Mouse (Mus musculus) kidney, embryonic 14.5 days (tissue): ENCODE results near the gene Rgr. TPM values are rescaled to one million over a fixed set of nuclear protein-coding genes. Genes with fewer than 3 reads are reported as not detected.
"Not testable (repeated sequence)": the region's sequence is repeated elsewhere in the genome, so short reads cannot be mapped to it uniquely, and the experiment has no call there.

Source experiments
- ATAC-seq: fragments of 200-750 bp; cut with Nextera tagmentation; 2 replicates; pipeline ENCODE4 v1.8.0; 2017; ENCODE audit warnings: moderate number of reproducible peaks, mild to moderate bottlenecking, moderate TSS enrichment, moderate library complexity; ENCODE audit not compliant: low FRiP score, low TSS enrichment
- H3K27ac ChIP-seq: fragments of 300-500 bp; sonication (generic); 2 replicates; pipeline ENCODE4 v1.5.1; 2014; ENCODE audit warnings: low read depth, mild to moderate bottlenecking, low read length, moderate library complexity, mixed read lengths
- H3K27me3 ChIP-seq: fragments of 300-500 bp; sonication (generic); 2 replicates; pipeline ENCODE4 v1.6.1; 2014; ENCODE audit warnings: mild to moderate bottlenecking, low read length; ENCODE audit not compliant: control insufficient read depth, insufficient read depth
- H3K36me3 ChIP-seq: fragments of 300-500 bp; sonication (generic); 2 replicates; pipeline ENCODE4 v1.6.1; 2014; ENCODE audit warnings: low read length, mixed read lengths; ENCODE audit not compliant: control insufficient read depth, insufficient read depth
- H3K4me1 ChIP-seq: fragments of 300-500 bp; sonication (generic); 2 replicates; pipeline ENCODE4 v1.6.1; 2014; ENCODE audit warnings: low read length, mixed read lengths; ENCODE audit not compliant: control insufficient read depth, insufficient read depth
- H3K4me2 ChIP-seq: fragments of 300-500 bp; sonication (generic); replicated peaks from 2 replicates; pipeline ENCODE4 v1.6.1; 2014; ENCODE audit warnings: low read depth, mild to moderate bottlenecking, low read length
- H3K4me3 ChIP-seq: fragments of 300-500 bp; sonication (generic); 2 replicates; pipeline ENCODE4 v1.5.1; 2014; ENCODE audit warnings: mild to moderate bottlenecking, low read length
- H3K9ac ChIP-seq: fragments of 300-500 bp; sonication (generic); 2 replicates; pipeline ENCODE4 v1.6.1; 2014; ENCODE audit warnings: low read depth, mild to moderate bottlenecking, low read length, moderate library complexity
- H3K9me3 ChIP-seq: fragments of 300-500 bp; sonication (generic); 2 replicates; pipeline ENCODE4 v1.6.1; 2016; ENCODE audit warnings: low read length; ENCODE audit not compliant: control insufficient read depth
- WGBS: fragments of 180-500 bp; shearing (Covaris S2); extraction: QIAGEN DNeasy Blood & Tissue Kit; methylation state at CpG from one replicate; pipeline ENCODE4 v1.1.7; 2014; 5-methylcytosine and 5-hydroxymethylcytosine counted together
- polyA plus RNA-seq: library from polyadenylated mRNA; unstranded; fragments of >200 nt; fragmentation: Nextera tagmentation; extraction: Ambion mirVana; gene quantifications from 2 replicates; pipeline ENCODE4 v1.2.1, GENCODE M21; 2014

The Rgr gene
- polyA plus RNA-seq, 1 experiment from 2014 or later, result not detected

- Histone ChIP-seq H3K27me3 (no peaks in the 10 kb centered on the region), H3K4me3 (no peak overlapping the region), H3K9ac (no peak overlapping the region), H3K9me3 (no peaks in the 10 kb centered on the region), H3K27ac (no peak overlapping the region), H3K4me1 (no peaks in the 10 kb centered on the region), H3K36me3 (no peaks in the 10 kb centered on the region), H3K4me2 (no peak overlapping the region)
- 80% methylated on average over 2 of the region's 2 CpGs for WGBS
- ATAC-seq, result no peak
These were observed 39.1 kb downstream of the Rgr start for GRCm38 (mm10) chr14:37009686-37010085.

GRCm38 (mm10) chr14:37006489-37006888 is 42.3 kb downstream of the Rgr start:
- 75% methylated on average over 8 of the region's 8 CpGs for WGBS

GRCm38 (mm10) chr14:37005865-37006264 is 42.9 kb downstream of the Rgr start:
- no peak overlapping the region for H3K4me2 ChIP-seq
- no peak overlapping the region for H3K4me3 ChIP-seq
- no peak overlapping the region for H3K9ac ChIP-seq
- no peaks in the 10 kb centered on the region for H3K9me3 ChIP-seq
- ATAC-seq, result no peak
- no peaks in the 10 kb centered on the region for H3K27me3 ChIP-seq
- H3K4me1 ChIP-seq, result no peaks in the 10 kb centered on the region
- WGBS, result 36% methylated on average over 3 of the region's 3 CpGs
- H3K36me3 ChIP-seq, result no peaks in the 10 kb centered on the region
- H3K27ac ChIP-seq, result no peak overlapping the region

More at GRCm38 (mm10) chr14:37006489-37006888, 42.3 kb downstream of the Rgr start:
- Histone ChIP-seq H3K36me3 (no peaks in the 10 kb centered on the region), H3K27ac (no peak overlapping the region), H3K4me3 (no peak overlapping the region), H3K9me3 (no peaks in the 10 kb centered on the region), H3K4me2 (no peak overlapping the region), H3K27me3 (no peaks in the 10 kb centered on the region), H3K9ac (no peak overlapping the region), H3K4me1 (no peaks in the 10 kb centered on the region)
- ATAC-seq, result no peak

DNA sequence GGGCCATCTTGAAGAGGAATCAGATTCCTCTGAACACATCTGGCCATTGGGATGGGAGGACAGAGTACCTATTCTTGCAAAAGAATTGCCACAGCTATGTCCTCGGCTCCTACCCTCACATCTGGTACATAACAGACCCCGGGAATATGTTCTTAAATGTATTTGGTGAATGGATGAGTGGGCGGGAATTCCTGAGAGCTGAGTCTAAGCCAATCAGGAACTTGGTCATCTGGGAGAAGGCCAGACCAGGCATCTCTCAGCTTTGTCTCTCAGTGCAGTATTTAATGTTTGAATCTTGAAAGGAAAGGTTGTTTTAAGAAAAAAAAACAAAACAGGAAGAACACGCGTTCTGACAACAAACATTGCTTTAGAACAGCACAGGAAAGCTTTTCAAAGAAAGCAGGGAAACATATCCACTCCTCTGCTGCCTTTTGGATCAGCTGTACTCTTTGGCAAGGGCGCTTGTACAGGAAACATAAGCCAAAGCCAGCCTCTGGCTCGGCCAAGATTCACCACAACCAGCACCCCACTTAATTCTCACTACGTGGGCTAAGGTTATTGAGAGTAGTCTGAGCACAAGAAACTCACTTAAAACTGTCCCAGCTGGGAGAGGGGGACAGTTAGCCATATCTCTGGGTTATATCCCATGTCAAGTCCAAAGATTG is 45.2 kb downstream of the Rgr start:
- H3K4me3 ChIP-seq, result no peak overlapping the region
- no peaks in the 10 kb centered on the region for H3K9me3 ChIP-seq
- ATAC-seq, result no peak
- H3K36me3 ChIP-seq, result no peaks in the 10 kb centered on the region
- WGBS, result 81% methylated on average over 8 of the region's 8 CpGs
- H3K9ac ChIP-seq, result no peak overlapping the region
- H3K27ac ChIP-seq, result no peak overlapping the region
- H3K4me1 ChIP-seq, result no peaks in the 10 kb centered on the region
- no peak overlapping the region for H3K4me2 ChIP-seq
- H3K27me3 ChIP-seq, result no peaks in the 10 kb centered on the region

DNA sequence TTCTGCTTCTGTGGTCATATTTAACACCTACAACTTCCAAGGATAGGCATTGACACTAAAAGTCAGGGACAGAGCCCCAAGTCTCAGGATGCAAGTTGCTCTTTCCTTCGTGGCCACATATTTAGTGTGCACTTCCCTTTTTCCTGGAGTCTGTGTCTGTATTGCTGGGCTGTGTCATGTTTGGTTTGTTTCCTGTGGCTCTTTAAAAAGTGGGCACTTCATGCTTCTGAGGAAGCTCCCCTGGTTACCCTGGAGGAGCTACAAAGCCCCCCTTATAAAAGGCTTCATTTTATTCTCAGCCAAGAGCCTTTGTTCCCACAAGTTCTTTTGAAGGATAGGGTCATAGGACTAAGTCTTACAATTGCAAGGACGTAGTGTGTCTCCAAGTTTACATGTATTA is 45.9 kb downstream of the Rgr start:
- no peak overlapping the region for H3K27ac ChIP-seq
- no peaks in the 10 kb centered on the region for H3K36me3 ChIP-seq
- 79% methylated on average over 2 of the region's 2 CpGs for WGBS
- no peaks in the 10 kb centered on the region for H3K27me3 ChIP-seq
- ATAC-seq, result no peak
- no peak overlapping the region for H3K9ac ChIP-seq
- H3K4me1 ChIP-seq, result no peaks in the 10 kb centered on the region
- H3K4me2 ChIP-seq, result no peak overlapping the region
- H3K9me3 ChIP-seq, result no peaks in the 10 kb centered on the region
- no peak overlapping the region for H3K4me3 ChIP-seq

- H3K4me3 ChIP-seq, ATAC-seq, H3K27me3 ChIP-seq, H3K9me3 ChIP-seq, H3K4me1 ChIP-seq, H3K4me2 ChIP-seq, H3K9ac ChIP-seq, H3K27ac ChIP-seq, H3K36me3 ChIP-seq: not testable (repeated sequence)
- 69% methylated on average over 6 of the region's 6 CpGs for WGBS
These were observed 48.0 kb downstream of the Rgr start for GRCm38 (mm10) chr14:37000780-37001179.

DNA sequence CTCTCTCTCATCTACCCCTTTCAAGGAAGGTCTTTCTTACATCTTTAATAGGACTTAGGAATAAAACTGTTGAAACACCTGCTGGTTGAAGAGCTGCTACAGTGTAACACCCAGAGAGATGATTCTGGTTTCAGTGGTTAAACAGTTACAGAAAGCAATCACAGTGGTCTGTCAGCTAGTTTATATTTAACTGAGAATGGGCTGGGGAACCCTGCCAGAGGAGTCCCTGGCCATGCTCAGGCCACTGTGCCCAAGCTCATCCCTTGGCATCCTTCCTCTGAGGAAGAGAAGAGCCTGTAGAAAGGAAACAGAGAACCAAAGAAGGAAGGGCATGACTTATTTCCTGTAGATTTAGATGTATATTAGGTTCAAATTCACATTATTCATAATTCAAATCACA is 59.0 kb downstream of the Rgr start:
- Histone ChIP-seq H3K4me1 (no peaks in the 10 kb centered on the region), H3K27me3 (no peaks in the 10 kb centered on the region), H3K9ac (no peak overlapping the region), H3K9me3 (no peaks in the 10 kb centered on the region), H3K27ac (no peak overlapping the region), H3K36me3 (no peaks in the 10 kb centered on the region), H3K4me2 (no peak overlapping the region), H3K4me3 (no peak overlapping the region)
- ATAC-seq, result peak; percentile 62; the same call in 1 of the 2 replicates

- no peaks in the 10 kb centered on the region for H3K4me1 ChIP-seq
- H3K4me3 ChIP-seq, result no peak overlapping the region
- 80% methylated on average over 3 of the region's 3 CpGs for WGBS
- H3K9ac ChIP-seq, result no peak overlapping the region
- no peaks in the 10 kb centered on the region for H3K9me3 ChIP-seq
- H3K27me3 ChIP-seq, result no peaks in the 10 kb centered on the region
- H3K27ac ChIP-seq, result no peak overlapping the region
- H3K4me2 ChIP-seq, result no peak overlapping the region
- no peaks in the 10 kb centered on the region for H3K36me3 ChIP-seq
- ATAC-seq, result no peak
These were observed 63.1 kb downstream of the Rgr start for GRCm38 (mm10) chr14:36985693-36986092.
